Comparison of ENCODE assay signal across 8 mouse cellular contexts in genomic region chr4:63158961-63159592, GRCm38 (mm10). TPM values are rescaled to one million over a fixed set of nuclear protein-coding genes. Genes with fewer than 3 reads are reported as not detected.
DNase-seq lines count a peak whose midpoint lies in the region; ATAC-seq lines count a peak whose summit lies in the region.

No protein-coding gene starts in this region.

- H3K9me3 ChIP-seq in hindbrain, embryonic 12.5 days (replicated peaks), result no peaks in the 10 kb centered on the region

- no peak overlapping the region for H3K27ac ChIP-seq in hindbrain, embryonic 12.5 days

- H3K4me2 ChIP-seq in hindbrain, embryonic 12.5 days (replicated peaks), result no peak overlapping the region

- H3K9ac ChIP-seq in hindbrain, embryonic 12.5 days, result no peak overlapping the region

- 16% methylated on average over 5 of the region's 5 CpGs for WGBS in hindbrain, embryonic 12.5 days

- H3K4me3 ChIP-seq in hindbrain, embryonic 12.5 days, result no peak overlapping the region

- H3K4me1 ChIP-seq in hindbrain, embryonic 12.5 days, result no peaks in the 10 kb centered on the region

- no peaks in the 10 kb centered on the region for H3K27me3 ChIP-seq in hindbrain, embryonic 12.5 days

- peak; percentile 81 for ATAC-seq in hindbrain, embryonic 12.5 days (ENCODE audit: low FRiP score)

- peak; percentile 69 for DNase-seq in Muller cell, postnatal 12 days (ENCODE audit: inconsistent ontology term)
- DNase-seq in cerebellum, adult 9-11 months, result peak; percentile 56
- peak; percentile 52 to 78 for DNase-seq in frontal cortex, postnatal 14 days (ENCODE audit: low spot score in 2 of 2)
- peak; percentile 87 to 91 for DNase-seq in layer of hippocampus, postnatal 10 days (ENCODE audit: low spot score in 2 of 2)
- peak; percentile 93 for DNase-seq in lung, postnatal 10 days
- peak; percentile 84 for DNase-seq in right cerebral cortex, adult 18-20 months
- peak; percentile 58 to 59 for DNase-seq in urinary bladder, adult 18-20 months (ENCODE audit: low spot score in 2 of 2)

- H3K36me3 ChIP-seq in hindbrain, embryonic 12.5 days, result no peaks in the 10 kb centered on the region

RNA-seq across cellular contexts. Expression of gene Ambp, which starts 4.5 kb away (rescaled TPM):
- polyA plus RNA-seq in hindbrain, embryonic 12.5 days (2016; fragmentation: Nextera tagmentation; extraction: Ambion mirVana), result not detected in 2 replicates
- not detected for total RNA-seq in layer of hippocampus, postnatal 10 days (2021)

RNA-seq across cellular contexts. Expression of gene Kif12, which starts 12.9 kb away (rescaled TPM):
- polyA plus RNA-seq in hindbrain, embryonic 12.5 days (2016; fragmentation: Nextera tagmentation; extraction: Ambion mirVana), result 0.27 TPM in 1 of 2 replicates, not detected in the other
- total RNA-seq in layer of hippocampus, postnatal 10 days (2021), result not detected

RNA-seq across cellular contexts. Expression of gene Col27a1, which starts 54.7 kb away (rescaled TPM):
- polyA plus RNA-seq in hindbrain, embryonic 12.5 days (2016; fragmentation: Nextera tagmentation; extraction: Ambion mirVana), result 10.5 and 11.5 TPM in 2 replicates
- total RNA-seq in layer of hippocampus, postnatal 10 days (2021), result 1 to 10 TPM; 3.1 to 3.9 TPM
